Mouse (Mus musculus): ENCODE measurements around the gene Cysrt1. TPM values are rescaled to one million over a fixed set of nuclear protein-coding genes. Genes with fewer than 3 reads are reported as not detected.

Gene Cysrt1
- total RNA-seq, 2 experiments from 2014 or later: not detected

GRCm38 (mm10) chr2:25194006-25194405 is 48.2 kb downstream of the Cysrt1 start:
- intact Hi-C loops (cut with DNase I): loop anchor here (2.0 to 5.0 kb wide), 3 partner anchors 61 to 138 kb away; partner anchors contain the start of genes Anapc2, Man1b1, Ssna1 and Tmem203
- Histone ChIP-seq H3K4me3 (peak overlapping the region; percentile 69), H3K27ac (peak overlapping the region; percentile 86)
- no peak for DNase-seq
- TF ChIP-seq CTCF (IDR thresholded peaks at IDR 0.05): no peak

- peak; percentile 89 for DNase-seq
- TF ChIP-seq CTCF (IDR thresholded peaks at IDR 0.05): peak; percentile 96
- intact Hi-C loops (cut with DNase I): loop anchor here (1.0 to 5.0 kb wide), 4 partner anchors 35 to 139 kb away; partner anchors contain the start of genes Anapc2, Man1b1 and Ssna1
- Histone ChIP-seq H3K4me3 (peak overlapping the region; percentile 30), H3K27ac (peak overlapping the region; percentile 86)
Measured at GRCm38 (mm10) chr2:25193330-25193770, 48.9 kb downstream of the Cysrt1 start.

Other genes with a start within 250 kb of the Cysrt1 start
- 10 to 100 TPM in 1 of 2 experiments, 1 to 10 TPM in 1; 6.9 to 15.0 TPM for gene Nsmf, start 188.1 kb downstream of the Cysrt1 start, total RNA-seq (2021)
- gene Entpd8, start 162.1 kb downstream of the Cysrt1 start, total RNA-seq (2021): not detected
- gene Noxa1, start 147.3 kb downstream of the Cysrt1 start, total RNA-seq (2021): not detected
- gene Nrarp, start 61.7 kb downstream of the Cysrt1 start, total RNA-seq (2021): 1 to 10 TPM; 4.0 to 5.2 TPM
- 1 to 10 TPM in 1 of 2 experiments, under 1 TPM in 1; 0.59 to 1.0 TPM for gene Tor4a, start 45.6 kb downstream of the Cysrt1 start, total RNA-seq (2021)
- gene Nelfb, start 31.0 kb downstream of the Cysrt1 start, total RNA-seq (2021): 10 to 100 TPM; 22.3 to 23.1 TPM
- not detected for gene Stpg3, start 27.8 kb downstream of the Cysrt1 start, total RNA-seq (2021)
- gene Fam166a, start 23.7 kb downstream of the Cysrt1 start, total RNA-seq (2021): not detected
- 100 to 1,000 TPM; 185 to 269 TPM for gene Tubb4b, start 17.8 kb downstream of the Cysrt1 start, total RNA-seq (2021)
- gene Slc34a3, start 8.1 kb downstream of the Cysrt1 start, total RNA-seq (2021): not detected
- not detected for gene Rnf224, start 5.7 kb downstream of the Cysrt1 start, total RNA-seq (2021)
- under 1 TPM; 0.39 to 0.56 TPM for gene Rnf208, start 197 bp downstream of the Cysrt1 start, total RNA-seq (2021)
- gene AL732309.1, start 4.4 kb upstream of the Cysrt1 start, total RNA-seq (2021): 1 to 10 TPM in 1 of 2 experiments, under 1 TPM in 1; 0.86 to 1.2 TPM
- 10 to 100 TPM; 11.4 to 12.6 TPM for gene Tmem203, start 13.0 kb upstream of the Cysrt1 start, total RNA-seq (2021)
- 1 to 10 TPM; 3.1 to 3.5 TPM for gene Tprn, start 20.2 kb upstream of the Cysrt1 start, total RNA-seq (2021)
- 10 to 100 TPM; 28.0 to 35.5 TPM for gene Ssna1, start 30.0 kb upstream of the Cysrt1 start, total RNA-seq (2021)
- 10 to 100 TPM; 29.7 to 32.3 TPM for gene Anapc2, start 30.0 kb upstream of the Cysrt1 start, total RNA-seq (2021)
- gene Tmem210, start 45.7 kb upstream of the Cysrt1 start, total RNA-seq (2021): not detected
- gene Lrrc26, start 47.5 kb upstream of the Cysrt1 start, total RNA-seq (2021): not detected
- not detected for gene Grin1, start 76.7 kb upstream of the Cysrt1 start, total RNA-seq (2021)
- 10 to 100 TPM; 12.9 to 16.0 TPM for gene Man1b1, start 89.9 kb upstream of the Cysrt1 start, total RNA-seq (2021)
- gene Dpp7, start 113.9 kb upstream of the Cysrt1 start, total RNA-seq (2021): 10 to 100 TPM; 14.0 to 16.5 TPM
- 1 to 10 TPM; 4.3 to 5.4 TPM for gene Uap1l1, start 123.2 kb upstream of the Cysrt1 start, total RNA-seq (2021)
- gene Sapcd2, start 129.9 kb upstream of the Cysrt1 start, total RNA-seq (2021): not detected
- gene Entpd2, start 153.4 kb upstream of the Cysrt1 start, total RNA-seq (2021): 1 to 10 TPM; 6.5 to 8.8 TPM
- gene Npdc1, start 156.9 kb upstream of the Cysrt1 start, total RNA-seq (2021): 10 to 100 TPM; 14.9 to 16.9 TPM
- not detected for gene Fut7, start 180.8 kb upstream of the Cysrt1 start, total RNA-seq (2021)
- 10 to 100 TPM; 15.1 to 15.3 TPM for gene Abca2, start 186.3 kb upstream of the Cysrt1 start, total RNA-seq (2021)
- gene Clic3, start 214.4 kb upstream of the Cysrt1 start, total RNA-seq (2021): 1 to 10 TPM in 1 of 2 experiments, under 1 TPM in 1; 0.31 to 1.1 TPM
- gene Paxx, start 218.6 kb upstream of the Cysrt1 start, total RNA-seq (2021): 10 to 100 TPM; 13.6 to 14.4 TPM
- not detected for gene Ptgds, start 227.6 kb upstream of the Cysrt1 start, total RNA-seq (2021)